Mouse (Mus musculus): Measurements from ENCODE around the gene Srprb. TPM values are rescaled to one million over a fixed set of nuclear protein-coding genes. Genes with fewer than 3 reads are reported as not detected.

Srprb gene
- polyA plus RNA-seq (2016; fragmentation: Nextera tagmentation; extraction: Ambion mirVana) = 55.6 and 61.9 TPM in 2 replicates

DNA sequence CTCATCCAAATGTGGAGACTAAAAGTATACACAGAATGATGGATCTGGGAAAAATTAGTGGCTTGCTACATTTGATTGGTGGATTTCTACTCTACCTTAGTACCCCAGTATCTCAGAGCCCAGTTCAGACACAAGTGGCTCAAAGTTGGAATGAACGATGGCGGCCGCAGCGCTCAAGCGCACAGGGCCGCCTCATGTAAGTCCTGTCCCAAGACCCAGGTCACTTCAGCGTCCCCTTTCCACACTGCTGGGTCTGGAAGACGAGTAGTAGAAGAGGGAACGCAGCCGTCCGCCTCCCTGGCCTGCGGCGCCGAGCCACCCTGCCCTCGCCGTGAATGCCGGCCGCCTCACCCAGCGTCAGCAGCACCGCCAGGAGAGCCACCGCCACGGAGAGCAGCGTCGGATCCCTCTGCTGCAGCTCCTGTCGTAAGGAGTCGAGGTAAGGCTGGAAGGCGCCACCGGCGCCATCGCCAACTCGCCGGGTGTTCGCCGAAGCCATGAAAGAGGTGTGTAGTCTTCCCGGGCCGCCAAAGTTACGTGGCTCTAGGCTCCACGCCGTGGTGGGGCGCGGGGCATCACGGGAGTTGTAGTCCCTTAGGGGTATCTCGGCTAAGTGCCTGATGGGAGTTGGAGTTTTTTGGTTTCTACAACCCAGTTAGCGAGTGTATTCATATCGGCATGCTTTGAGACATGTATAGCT lies at the start of gene Srprb:
Gene Srprb (minus strand): TSS at position 577 of the 700 bp plus-strand sequence.
- Histone ChIP-seq H3K4me1 (no peaks in the 10 kb centered on the region), H3K4me3 (peak within 1 kb of the TSS; percentile 98), H3K27me3 (ENCODE audit: insufficient read depth, poor library complexity, severe bottlenecking) (no peaks in the 10 kb centered on the region), H3K36me3 (peaks cover 34% of the 10 kb centered on the region), H3K27ac (peak within 1 kb of the TSS; percentile 98), H3K9me3 (no peaks in the 10 kb centered on the region)
- WGBS = under 1% methylated on average over 45 of the region's 45 CpGs
- peak; percentile 96 for DNase-seq (ENCODE audit: low spot score)

DNA sequence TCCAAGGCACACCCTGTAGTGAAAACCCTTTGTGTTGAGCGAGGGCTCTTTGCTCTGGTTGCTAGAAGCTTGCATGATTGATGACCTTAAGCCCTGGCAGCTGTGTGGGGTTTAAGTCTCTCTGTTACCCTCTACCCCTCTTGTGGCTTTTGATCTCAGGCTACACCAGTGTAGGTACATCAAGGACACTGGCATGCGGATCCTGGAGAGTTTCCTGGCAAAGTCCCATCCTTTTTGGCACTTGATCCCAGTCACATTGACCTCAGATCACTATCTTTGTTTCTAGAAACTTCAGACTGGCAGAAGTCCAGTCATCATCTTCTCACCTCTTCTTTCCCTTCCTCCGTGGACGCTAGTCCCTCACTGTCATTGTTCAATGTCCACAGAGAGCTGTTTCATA lies 46.7 kb upstream of the Srprb start:
- H3K9me3 ChIP-seq = no peaks in the 10 kb centered on the region
- peaks cover 9% of the 10 kb centered on the region for H3K4me1 ChIP-seq
- WGBS = 47% methylated on average over 4 of the region's 4 CpGs
- no peak for DNase-seq (ENCODE audit: low spot score)
- H3K27me3 ChIP-seq (ENCODE audit: insufficient read depth, poor library complexity, severe bottlenecking) = peaks cover 3% of the 10 kb centered on the region; the same call in 1 of the 2 replicates
- no peak overlapping the region for H3K27ac ChIP-seq
- H3K4me3 ChIP-seq = no peak overlapping the region
- H3K36me3 ChIP-seq = no peaks in the 10 kb centered on the region

DNA sequence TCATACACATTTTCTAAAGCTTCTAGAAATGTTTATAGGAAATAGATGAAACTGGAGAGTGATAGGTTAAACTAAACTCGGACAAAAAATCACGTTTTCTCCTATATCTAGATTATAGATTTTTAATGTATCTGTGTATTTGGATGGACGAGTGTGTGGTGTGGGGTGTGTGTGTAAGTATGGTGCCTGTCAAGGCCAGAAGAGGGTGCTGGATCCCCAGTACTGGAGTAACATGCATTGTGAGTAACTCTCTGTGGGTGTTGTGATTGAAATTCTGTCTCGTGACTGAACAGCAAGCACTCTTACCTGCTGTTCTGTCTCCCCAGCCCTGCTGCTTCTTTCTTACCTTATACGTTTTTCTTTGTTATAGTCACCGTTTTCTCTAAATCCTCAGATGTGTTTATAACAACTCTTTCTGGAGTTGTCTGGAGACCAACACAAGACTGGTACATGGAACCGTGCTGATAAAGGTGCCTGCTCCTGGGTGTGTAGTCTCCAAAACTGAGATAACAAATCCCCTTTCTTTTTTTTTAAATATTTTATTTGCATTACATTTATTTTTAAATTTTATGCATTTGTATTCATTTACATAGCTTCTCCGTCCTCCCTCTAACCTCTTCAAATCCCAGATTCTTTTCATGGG lies 44.7 kb upstream of the Srprb start:
- Histone ChIP-seq H3K27me3 (ENCODE audit: insufficient read depth, poor library complexity, severe bottlenecking) (peaks cover 3% of the 10 kb centered on the region; the same call in 1 of the 2 replicates), H3K9me3 (no peaks in the 10 kb centered on the region), H3K36me3 (no peaks in the 10 kb centered on the region), H3K4me1 (peaks cover 9% of the 10 kb centered on the region), H3K27ac (no peak overlapping the region), H3K4me3 (no peak overlapping the region)
- DNase-seq (ENCODE audit: low spot score) = no peak
- 78% methylated on average over 8 of the region's 8 CpGs for WGBS

DNA sequence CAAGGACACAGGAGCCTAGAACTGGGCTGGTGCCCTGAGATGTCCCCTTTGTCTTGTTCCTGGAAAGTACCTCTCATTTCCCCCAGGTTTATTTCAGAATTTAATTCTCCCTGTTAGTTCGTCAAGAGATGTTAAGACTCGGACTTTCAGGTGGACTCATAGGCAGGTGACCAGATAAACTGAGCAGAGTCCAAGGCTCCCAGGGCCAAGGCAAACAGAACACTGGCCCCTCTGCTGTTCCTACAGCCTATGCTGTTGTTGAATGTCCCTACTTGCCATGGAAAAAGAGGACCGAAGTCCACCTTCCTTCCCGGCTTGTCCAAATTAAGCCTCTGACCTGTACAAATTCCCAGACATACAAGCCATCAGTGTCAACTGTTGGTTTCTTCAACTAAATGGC lies 41.7 kb upstream of the Srprb start:
- H3K9me3 ChIP-seq = no peaks in the 10 kb centered on the region
- WGBS = 81% methylated on average over 4 of the region's 4 CpGs
- no peak overlapping the region for H3K4me3 ChIP-seq

DNA sequence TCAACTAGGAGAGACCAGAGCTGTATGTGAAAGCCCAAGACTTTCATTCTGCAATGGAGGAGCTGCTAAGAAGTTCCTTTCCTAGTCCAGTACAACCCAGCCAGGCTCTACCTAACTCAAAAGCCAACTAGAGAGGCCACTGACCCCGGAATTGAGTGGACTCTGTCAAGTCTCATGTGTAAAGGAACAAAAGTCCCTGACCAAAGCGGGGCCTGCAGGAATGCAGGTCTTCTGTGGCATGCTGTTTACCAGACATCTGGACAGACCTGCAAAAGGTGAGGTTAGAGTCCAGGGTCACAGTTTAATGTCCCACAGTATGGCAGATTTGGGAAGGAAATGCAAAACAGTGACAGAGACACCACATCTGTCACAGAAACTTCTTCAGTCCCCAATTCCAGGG lies 39.3 kb upstream of the Srprb start:
- no peaks in the 10 kb centered on the region for H3K4me1 ChIP-seq
- H3K27me3 ChIP-seq (ENCODE audit: insufficient read depth, poor library complexity, severe bottlenecking) = no peaks in the 10 kb centered on the region
- WGBS = 74% methylated on average over 2 of the region's 2 CpGs
- H3K4me3 ChIP-seq = no peak overlapping the region
- DNase-seq (ENCODE audit: low spot score) = no peak
- H3K9me3 ChIP-seq = no peaks in the 10 kb centered on the region
- H3K36me3 ChIP-seq = no peaks in the 10 kb centered on the region
- no peak overlapping the region for H3K27ac ChIP-seq

More for the DNA sequence above, 41.7 kb upstream of the Srprb start:
- H3K36me3 ChIP-seq = no peaks in the 10 kb centered on the region
- H3K27me3 ChIP-seq (ENCODE audit: insufficient read depth, poor library complexity, severe bottlenecking) = peaks cover 3% of the 10 kb centered on the region; the same call in 1 of the 2 replicates
- no peak overlapping the region for H3K27ac ChIP-seq
- peaks cover 5% of the 10 kb centered on the region for H3K4me1 ChIP-seq
- no peak for DNase-seq (ENCODE audit: low spot score)

DNA sequence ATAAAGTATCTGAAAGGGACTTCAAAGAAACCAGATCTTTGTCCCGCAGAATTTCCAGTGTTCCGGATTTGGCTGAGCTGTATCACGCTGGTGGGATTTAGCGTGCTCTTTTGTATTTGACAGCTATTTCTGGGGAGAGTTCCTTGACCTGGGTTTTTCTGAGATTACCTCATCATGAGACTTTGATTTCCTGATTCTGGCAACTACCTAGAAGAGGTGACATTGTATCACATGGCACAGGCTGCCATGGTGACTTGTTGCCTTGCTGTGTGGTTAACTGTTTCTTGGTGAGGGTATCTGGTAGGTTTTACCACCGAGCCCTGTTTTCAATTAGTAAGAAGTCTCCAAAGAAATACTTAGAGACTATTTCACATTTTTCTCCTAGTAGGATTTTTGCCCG lies 37.5 kb upstream of the Srprb start:
- H3K4me1 ChIP-seq = no peaks in the 10 kb centered on the region; the same call in 1 of the 2 replicates
- no peaks in the 10 kb centered on the region for H3K27me3 ChIP-seq (ENCODE audit: insufficient read depth, poor library complexity, severe bottlenecking)
- no peaks in the 10 kb centered on the region for H3K36me3 ChIP-seq
- H3K4me3 ChIP-seq = no peak overlapping the region
- WGBS = 80% methylated on average over 6 of the region's 6 CpGs
- no peaks in the 10 kb centered on the region for H3K9me3 ChIP-seq
- no peak overlapping the region for H3K27ac ChIP-seq
- no peak for DNase-seq (ENCODE audit: low spot score)

DNA sequence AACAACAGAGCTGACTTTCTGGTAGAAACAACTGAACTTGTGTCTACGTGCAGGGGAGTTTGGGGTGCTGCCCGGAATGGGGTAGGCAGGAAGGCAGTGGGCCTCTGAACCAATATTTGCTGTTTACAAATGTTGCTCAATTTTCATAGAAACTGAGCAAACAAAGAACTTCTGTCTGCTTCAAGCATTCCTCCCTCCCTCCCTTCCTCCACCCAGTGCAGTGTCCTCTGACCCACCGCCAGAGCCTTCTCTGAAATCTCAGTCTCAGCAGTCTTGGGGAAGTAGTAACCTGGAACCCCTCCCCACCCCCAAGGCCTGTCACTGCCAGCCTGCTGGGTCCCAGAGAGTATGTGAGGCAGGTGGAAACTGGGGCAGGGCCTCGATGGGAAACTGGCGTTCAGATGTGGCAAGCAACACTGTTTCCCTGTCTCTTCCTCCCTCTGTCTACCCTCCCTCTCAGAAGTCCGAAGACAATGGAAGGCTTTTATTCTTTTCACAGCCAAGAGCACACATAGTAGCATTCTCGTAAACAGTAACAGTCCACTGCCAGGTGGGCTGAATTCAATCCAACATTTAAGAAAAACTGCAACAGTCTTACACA lies 32.7 kb upstream of the Srprb start:
- Histone ChIP-seq H3K4me3 (no peak overlapping the region), H3K9me3 (no peaks in the 10 kb centered on the region), H3K27me3 (ENCODE audit: insufficient read depth, poor library complexity, severe bottlenecking) (no peaks in the 10 kb centered on the region), H3K27ac (peak overlapping the region; percentile 33; the same call in 1 of the 2 replicates), H3K4me1 (peaks cover 18% of the 10 kb centered on the region), H3K36me3 (no peaks in the 10 kb centered on the region)
- DNase-seq (ENCODE audit: low spot score) = peak; percentile 51
- WGBS = 58% methylated on average over 7 of the region's 7 CpGs

DNA sequence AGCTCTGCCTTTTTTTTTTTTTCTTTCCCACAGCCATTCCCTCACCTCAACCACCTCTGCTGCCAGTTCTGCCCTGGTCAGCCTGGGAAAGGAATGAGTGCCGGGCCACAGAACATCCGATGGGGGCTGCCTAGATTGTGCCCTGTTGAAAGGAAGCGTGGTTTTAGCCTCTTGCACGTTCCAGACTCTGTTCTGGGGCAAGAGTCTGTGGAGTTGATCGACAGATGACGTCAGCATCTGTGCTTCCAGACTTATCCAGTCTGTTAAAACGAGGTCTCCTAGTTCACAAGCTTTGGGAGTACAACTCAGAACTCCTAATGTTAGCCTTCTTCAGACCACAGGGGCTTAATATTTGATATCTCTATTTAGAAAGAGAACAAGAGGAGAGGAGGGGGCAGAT lies 32.1 kb upstream of the Srprb start:
- H3K9me3 ChIP-seq = no peaks in the 10 kb centered on the region
- H3K36me3 ChIP-seq = no peaks in the 10 kb centered on the region
- no peak overlapping the region for H3K4me3 ChIP-seq
- peaks cover 3% of the 10 kb centered on the region; the same call in 1 of the 2 replicates for H3K27me3 ChIP-seq (ENCODE audit: insufficient read depth, poor library complexity, severe bottlenecking)
- peaks cover 18% of the 10 kb centered on the region for H3K4me1 ChIP-seq
- peak; percentile 65 for DNase-seq (ENCODE audit: low spot score)
- 61% methylated on average over 7 of the region's 7 CpGs for WGBS
- 0 out of 2 replicates have a peak overlapping the region, but pooled peaks have one; percentile 33 for H3K27ac ChIP-seq

DNA sequence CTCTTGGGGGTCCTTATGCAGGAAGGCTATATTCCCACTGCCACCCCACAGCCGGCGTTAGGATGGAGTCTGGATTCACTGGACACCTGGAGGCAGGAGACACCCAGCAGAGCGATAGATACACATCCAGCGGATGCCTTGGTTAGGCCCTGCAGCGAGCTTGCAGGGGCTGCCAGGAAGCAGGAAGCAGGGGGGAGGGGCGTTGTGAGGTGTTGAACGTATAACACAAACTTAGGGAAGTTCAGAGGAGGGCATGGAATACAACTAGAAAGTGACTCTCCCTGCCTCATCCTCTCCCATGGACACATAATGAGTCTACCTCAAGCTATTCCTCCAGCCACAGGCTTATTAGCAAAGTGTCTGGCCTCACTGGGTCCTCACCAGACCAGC lies 31.1 kb upstream of the Srprb start:
- DNase-seq (ENCODE audit: low spot score) = peak; percentile 74
- no peaks in the 10 kb centered on the region for H3K36me3 ChIP-seq
- 56% methylated on average over 7 of the region's 7 CpGs for WGBS

DNA sequence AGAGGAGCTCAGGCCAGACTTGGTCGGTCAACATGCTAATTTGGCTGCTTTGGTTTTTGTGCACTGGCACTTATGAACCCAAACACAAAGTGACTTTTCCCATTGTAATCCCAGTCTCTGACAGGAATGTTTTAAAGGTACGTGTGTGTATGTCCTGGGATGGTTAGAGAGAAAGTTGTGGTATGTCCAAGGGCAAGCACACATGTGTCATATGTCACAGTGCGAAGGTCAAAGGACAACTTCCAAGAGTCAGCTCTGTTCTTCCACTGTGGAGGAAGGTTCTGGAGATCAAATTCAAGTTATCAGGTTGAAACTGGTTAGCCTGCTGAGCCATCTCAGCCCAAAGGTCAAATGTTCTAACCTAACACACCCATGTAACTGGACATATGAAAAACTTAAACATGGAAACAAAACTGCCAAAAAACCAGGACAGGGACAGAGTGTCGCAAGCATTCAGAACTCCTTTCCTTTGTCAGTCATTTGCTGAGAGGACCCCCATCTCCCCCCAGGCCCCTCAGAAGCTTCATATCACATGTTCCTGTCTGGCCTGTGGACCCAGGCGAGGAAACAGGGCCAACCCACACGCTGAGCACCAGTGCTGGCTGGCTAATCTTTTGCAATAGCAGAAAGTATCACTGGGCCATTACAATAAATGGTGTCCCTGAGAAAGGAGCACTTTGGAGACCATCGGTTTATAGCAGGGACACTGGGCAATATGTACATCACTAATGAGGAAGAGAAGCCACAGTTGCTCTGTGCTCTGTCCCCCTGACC lies 30.5 kb upstream of the Srprb start:
- H3K9me3 ChIP-seq = no peaks in the 10 kb centered on the region
- 84% methylated on average over 7 of the region's 7 CpGs for WGBS
- H3K27ac ChIP-seq = no peak overlapping the region
- peaks cover 18% of the 10 kb centered on the region for H3K4me1 ChIP-seq
- peak; percentile 64 for DNase-seq (ENCODE audit: low spot score)
- H3K36me3 ChIP-seq = no peaks in the 10 kb centered on the region
- peaks cover 8% of the 10 kb centered on the region; the same call in 1 of the 2 replicates for H3K27me3 ChIP-seq (ENCODE audit: insufficient read depth, poor library complexity, severe bottlenecking)
- H3K4me3 ChIP-seq = no peak overlapping the region

More for the DNA sequence above, 31.1 kb upstream of the Srprb start:
- peaks cover 8% of the 10 kb centered on the region; the same call in 1 of the 2 replicates for H3K27me3 ChIP-seq (ENCODE audit: insufficient read depth, poor library complexity, severe bottlenecking)
- H3K27ac ChIP-seq = peak overlapping the region; percentile 22; the same call in 1 of the 2 replicates
- no peak overlapping the region for H3K4me3 ChIP-seq
- no peaks in the 10 kb centered on the region for H3K9me3 ChIP-seq
- peaks cover 18% of the 10 kb centered on the region for H3K4me1 ChIP-seq

DNA sequence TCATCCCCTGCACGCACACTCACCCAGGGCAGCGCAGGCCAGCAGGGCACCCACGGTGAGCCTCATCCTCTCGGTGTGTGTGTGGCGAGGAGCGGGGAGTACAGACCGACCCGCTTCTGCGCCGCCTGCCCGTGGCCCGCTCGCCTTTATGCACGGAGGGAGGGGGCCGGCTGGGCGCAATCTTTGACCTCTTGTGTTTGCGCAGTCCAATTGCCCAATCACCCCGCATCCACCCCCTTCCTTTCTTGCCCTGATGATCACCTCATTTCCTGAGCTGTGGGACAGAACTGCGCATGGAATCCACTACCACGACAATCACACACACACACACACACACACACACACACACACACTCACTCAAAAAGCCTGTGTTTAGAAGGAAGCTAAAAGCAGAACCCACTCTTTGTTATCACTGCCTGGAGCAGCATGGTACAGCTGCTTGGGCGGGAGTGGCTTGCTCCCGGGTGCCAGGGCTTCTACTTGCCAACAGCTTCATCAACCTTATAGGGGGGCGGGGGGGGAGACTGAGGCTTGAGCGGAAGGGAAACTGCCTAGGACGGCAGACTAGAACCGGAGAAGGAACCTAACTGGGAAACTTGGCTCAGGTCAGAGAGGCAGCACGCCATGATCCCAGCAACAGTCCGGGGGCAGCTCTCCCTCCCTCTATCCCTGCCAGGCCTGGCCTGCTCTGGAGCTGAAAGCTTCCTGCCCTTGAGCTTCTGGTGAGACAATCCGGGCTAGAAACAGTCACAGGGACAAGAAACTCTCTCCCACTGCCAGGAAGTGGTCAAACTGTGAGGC lies 28.4 kb upstream of the Srprb start, which contains the start of the genes Gm20425 and Trf:
Gene Gm20425 (minus strand): TSS at position 157 of the 801 bp plus-strand sequence.
Gene Trf (minus strand): TSS at position 294 of the 801 bp plus-strand sequence.
- H3K36me3 ChIP-seq = no peaks in the 10 kb centered on the region
- peak; percentile 75 for DNase-seq (ENCODE audit: low spot score)
- peaks cover 8% of the 10 kb centered on the region; the same call in 1 of the 2 replicates for H3K27me3 ChIP-seq (ENCODE audit: insufficient read depth, poor library complexity, severe bottlenecking)
- H3K4me3 ChIP-seq = peak within 1 kb of the TSS; percentile 43
- peak within 1 kb of the TSS; percentile 78 for H3K27ac ChIP-seq
- peaks cover 18% of the 10 kb centered on the region for H3K4me1 ChIP-seq
- 48% methylated on average over 29 of the region's 29 CpGs for WGBS
- no peaks in the 10 kb centered on the region for H3K9me3 ChIP-seq

All from heart, embryonic 10.5 days (tissue).